Mouse (Mus musculus): ENCODE data around the gene Lrch1.

GRCm38 (mm10) chr14:74861456-74861855 is 86.2 kb downstream of the Lrch1 start:
- no peak for TF ChIP-seq MAX (IDR thresholded peaks at IDR 0.05; ENCODE audit: low read depth)
- no peak for TF ChIP-seq POLR2A (IDR thresholded peaks at IDR 0.05; ENCODE audit: insufficient read length, low read depth)
- TF ChIP-seq MYOG (IDR thresholded peaks at IDR 0.05; ENCODE audit: control insufficient read depth in 1 of 3, insufficient read depth in 1 of 3, insufficient read length in 2 of 3, low read depth in 2 of 3): no peak
- no peak for TF ChIP-seq MYOD1 (IDR thresholded peaks at IDR 0.05; ENCODE audit: control insufficient read depth in 1 of 3, insufficient read length in 2 of 3, low read depth in 2 of 3)
- no peak for TF ChIP-seq USF1 (IDR thresholded peaks at IDR 0.05; ENCODE audit: low read depth)
- TF ChIP-seq SRF (IDR thresholded peaks at IDR 0.05; ENCODE audit: control insufficient read depth, insufficient read length, low read depth): no peak
- no peak for TF ChIP-seq E2F4 (IDR thresholded peaks at IDR 0.05; ENCODE audit: insufficient read depth)
- TF ChIP-seq CEBPB (IDR thresholded peaks at IDR 0.05; ENCODE audit: insufficient read depth, poor library complexity, severe bottlenecking): no peak
- TF ChIP-seq TCF12 (IDR thresholded peaks at IDR 0.05; ENCODE audit: insufficient read depth, poor library complexity, severe bottlenecking): no peak
